Mouse (Mus musculus) frontal cortex, adult 2 months (tissue): ENCODE results near the gene 9230104L09Rik. TPM values are rescaled to one million over a fixed set of nuclear protein-coding genes. Genes with fewer than 3 reads are reported as not detected.

Experiments
- DNase-seq, 2 experiments: peaks; one replicate each; pipeline ENCODE4 v3.0.0; 2022; ENCODE audit warnings: low spot score in 1 of 2; ENCODE audit errors: extremely low spot score in 1 of 2
- polyA plus RNA-seq: library from polyadenylated mRNA; depleted of rRNA; stranded (reverse); fragments of >200 nt; gene quantifications from 2 replicates; pipeline ENCODE4 v1.2.3, GENCODE M21; 2012; rRNA removed

Gene 9230104L09Rik
- polyA plus RNA-seq, 1 experiment, result not detected

GRCm38 (mm10) chr2:148857506-148857905 is 7.3 kb downstream of the 9230104L09Rik start:
- no peak for DNase-seq

- DNase-seq, result no peak
Observed at GRCm38 (mm10) chr2:148856630-148857400, 8.0 kb downstream of the 9230104L09Rik start.

GRCm38 (mm10) chr2:148851116-148851906 is 13.5 kb downstream of the 9230104L09Rik start:
- DNase-seq, result peak; percentile 70 to 93

GRCm38 (mm10) chr2:148839224-148839623 is 25.6 kb downstream of the 9230104L09Rik start:
- no peak for DNase-seq

GRCm38 (mm10) chr2:148838075-148838777 is 26.6 kb downstream of the 9230104L09Rik start:
- DNase-seq, result no peak

- no peak for DNase-seq
Observed at GRCm38 (mm10) chr2:148834912-148835311, 29.9 kb downstream of the 9230104L09Rik start, which contains the start of gene Cst9. Gene Cst9, plus strand, starts transcription at chr2:148835147.

GRCm38 (mm10) chr2:148825986-148826385 is 38.9 kb downstream of the 9230104L09Rik start:
- DNase-seq, result no peak

- DNase-seq, result no peak
Observed at GRCm38 (mm10) chr2:148819909-148820308, 44.9 kb downstream of the 9230104L09Rik start, which contains the start of gene Cst13. Gene Cst13, plus strand, starts transcription at chr2:148820081.

- no peak for DNase-seq
Observed at GRCm38 (mm10) chr2:148806696-148807095, 58.1 kb downstream of the 9230104L09Rik start.

GRCm38 (mm10) chr2:148801491-148801921 is 63.3 kb downstream of the 9230104L09Rik start:
- DNase-seq, result no peak

- DNase-seq, result no peak
Observed at GRCm38 (mm10) chr2:148798485-148798884, 66.4 kb downstream of the 9230104L09Rik start, which contains the start of gene Cst8. Gene Cst8, plus strand, starts transcription at chr2:148798785.

Other genes with a start within 250 kb of the 9230104L09Rik start
- 22.0 and 24.7 TPM in 2 replicates for gene Nxt1, start 192.4 kb downstream of the 9230104L09Rik start, polyA plus RNA-seq
- 19.3 and 20.1 TPM in 2 replicates for gene Gzf1, start 184.0 kb downstream of the 9230104L09Rik start, polyA plus RNA-seq
- 241 and 278 TPM in 2 replicates for gene Napb, start 132.6 kb downstream of the 9230104L09Rik start, polyA plus RNA-seq
- gene Cstl1, start 114.7 kb downstream of the 9230104L09Rik start, polyA plus RNA-seq, result 0.74 and 0.90 TPM in 2 replicates
- gene Cst11, start 93.5 kb downstream of the 9230104L09Rik start, polyA plus RNA-seq, result not detected in 2 replicates
- not detected in 2 replicates for gene 8030411F24Rik, start 83.0 kb downstream of the 9230104L09Rik start, polyA plus RNA-seq
- 0.99 and 1.4 TPM in 2 replicates for gene Cst12, start 75.7 kb downstream of the 9230104L09Rik start, polyA plus RNA-seq
- gene Cst8, start 66.3 kb downstream of the 9230104L09Rik start, polyA plus RNA-seq, result not detected in 2 replicates
- not detected in 2 replicates for gene Cst13, start 45.0 kb downstream of the 9230104L09Rik start, polyA plus RNA-seq
- not detected in 2 replicates for gene Cst9, start 29.9 kb downstream of the 9230104L09Rik start, polyA plus RNA-seq
- 4,774 and 5,236 TPM in 2 replicates for gene Cst3, start 10.7 kb upstream of the 9230104L09Rik start, polyA plus RNA-seq
- not detected in 2 replicates for gene Gm1330, start 138.2 kb upstream of the 9230104L09Rik start, polyA plus RNA-seq
- gene Gm10750, start 152.2 kb upstream of the 9230104L09Rik start, polyA plus RNA-seq, result not detected in 2 replicates